Mouse (Mus musculus) ES-Bruce4 (cell line): ENCODE results near the gene Rfx1.

Experiments
- CTCF ChIP-seq: IDR thresholded peaks from one replicate; pipeline ENCODE4 v1.8.1; 2011; ENCODE audit warnings: low read depth, low read length
- EP300 ChIP-seq: IDR thresholded peaks from 2 replicates; pipeline ENCODE4 v1.6.1; 2011; ENCODE audit warnings: low read depth, low read length; ENCODE audit not compliant: insufficient read depth
- POLR2A ChIP-seq: IDR thresholded peaks from one replicate; pipeline ENCODE4 v1.8.1; 2011; ENCODE audit warnings: low read length; ENCODE audit not compliant: insufficient read depth

GRCm38 (mm10) chr8:84076412-84076811 is 9.8 kb downstream of the Rfx1 start:
- TF ChIP-seq CTCF (no peak), POLR2A (no peak), EP300 (no peak)
